27 mouse cellular contexts compared by ENCODE assay signal in the genomic region with DNA sequence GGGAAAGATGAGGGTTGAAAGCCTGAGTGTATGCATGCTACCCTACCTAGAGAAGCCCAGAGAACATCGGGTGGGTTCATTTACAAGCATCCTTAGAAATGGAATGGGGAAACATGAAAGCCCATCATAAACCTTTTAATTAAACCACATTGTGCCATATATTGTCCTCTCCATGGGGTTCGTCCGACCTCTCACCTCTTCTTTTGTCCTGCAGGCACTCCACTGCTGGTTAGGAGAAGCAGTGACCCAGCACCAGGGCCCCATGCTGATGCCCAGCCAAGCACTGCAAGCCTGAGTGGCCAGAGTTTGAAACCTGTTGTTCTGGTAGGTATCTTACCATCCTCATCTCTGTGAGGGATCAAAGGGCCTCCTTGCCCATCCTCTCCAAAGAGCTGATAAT.
"Had no signal": no experiment of that assay in that cellular context is flagged by ENCODE, and none has a peak within 500 bp of the region (broad histone marks: within the 10 kb centered on the region; RNA-seq: fewer than 3 reads in every experiment).

No protein-coding gene starts in this region.

- H3K4me3 ChIP-seq: gastrocnemius, adult 2 months; heart, adult 2 months; heart, embryonic 10.5 days; heart, embryonic 12.5 days; hindbrain, embryonic 10.5 days; hindbrain, embryonic 12.5 days; intestine, embryonic 15.5 days; left cerebral cortex, adult 2 months; limb, embryonic 10.5 days; limb, embryonic 12.5 days; liver, embryonic 13.5 days had no signal

- H3K36me3 ChIP-seq: heart, embryonic 10.5 days; heart, embryonic 12.5 days; hindbrain, embryonic 10.5 days; hindbrain, embryonic 12.5 days; intestine, embryonic 15.5 days; limb, embryonic 10.5 days; limb, embryonic 12.5 days; liver, embryonic 13.5 days had no signal

- H3K4me1 ChIP-seq: heart, embryonic 12.5 days; hindbrain, embryonic 12.5 days; intestine, embryonic 15.5 days; liver, embryonic 13.5 days had no signal

- H3K4me2 ChIP-seq: heart, embryonic 12.5 days; hindbrain, embryonic 12.5 days; hindbrain, embryonic 14.5 days; intestine, embryonic 15.5 days; limb, embryonic 12.5 days; liver, embryonic 11.5 days; liver, embryonic 13.5 days had no signal

- DNase-seq: gastrocnemius, adult 2 months; gastrocnemius, postnatal 10 days; gastrocnemius, postnatal 25 days; heart, adult 2 months; heart, postnatal 10 days; heart, postnatal 4 days; kidney, adult 18-20 months; kidney, adult 8-10 months; kidney, postnatal 10 days; kidney, postnatal 36 days; layer of hippocampus, adult 9-11 months; layer of hippocampus, postnatal 36 days; liver; liver, embryonic 13.5 days had no signal

- ATAC-seq: hindbrain, embryonic 16.5 days; inflammation-experienced regulatory T-cells, adult 6 months; intestine, embryonic 15.5 days; intestine, postnatal 0 days had no signal

- H3K9ac ChIP-seq: heart, embryonic 12.5 days; hindbrain, embryonic 12.5 days; hindbrain, embryonic 14.5 days; intestine, embryonic 15.5 days; limb, embryonic 12.5 days; liver, embryonic 13.5 days had no signal

- H3K27me3 ChIP-seq: heart, embryonic 12.5 days; hindbrain, embryonic 12.5 days; intestine, embryonic 15.5 days; limb, embryonic 12.5 days; liver, embryonic 13.5 days had no signal

- H3K9me3 ChIP-seq: heart, embryonic 10.5 days; heart, embryonic 12.5 days; hindbrain, embryonic 10.5 days; hindbrain, embryonic 12.5 days; intestine, embryonic 15.5 days; limb, embryonic 10.5 days; limb, embryonic 12.5 days; liver, embryonic 13.5 days had no signal

- H3K27ac ChIP-seq: gastrocnemius, adult 2 months; heart, adult 2 months; heart, embryonic 10.5 days; hindbrain, embryonic 10.5 days; hindbrain, embryonic 12.5 days; hindbrain, embryonic 14.5 days; intestine, embryonic 15.5 days; left cerebral cortex, adult 2 months; limb, embryonic 10.5 days; limb, embryonic 12.5 days; liver, embryonic 13.5 days had no signal
